Mouse (Mus musculus): Measurements from ENCODE around the gene Tubgcp6.

Gene Tubgcp6

GRCm38 (mm10) chr15:89103921-89104320 is 19.0 kb downstream of the Tubgcp6 start:
- DNase-seq (ENCODE audit: low read depth, low spot score): no peak

- DNase-seq (ENCODE audit: low read depth, low spot score): no peak
Observed at GRCm38 (mm10) chr15:89102646-89103045, 20.3 kb downstream of the Tubgcp6 start.

- no peak for DNase-seq (ENCODE audit: low read depth, low spot score)
Observed at GRCm38 (mm10) chr15:89100823-89101222, 22.1 kb downstream of the Tubgcp6 start.

GRCm38 (mm10) chr15:89098616-89099015 is 24.3 kb downstream of the Tubgcp6 start:
- DNase-seq (ENCODE audit: low read depth, low spot score): no peak

GRCm38 (mm10) chr15:89097450-89097849 is 25.5 kb downstream of the Tubgcp6 start:
- DNase-seq (ENCODE audit: low read depth, low spot score): no peak

- DNase-seq (ENCODE audit: low read depth, low spot score): no peak
Observed at GRCm38 (mm10) chr15:89092181-89092580, 30.7 kb downstream of the Tubgcp6 start.

- no peak for DNase-seq (ENCODE audit: low read depth, low spot score)
Observed at GRCm38 (mm10) chr15:89090662-89091061, 32.2 kb downstream of the Tubgcp6 start.

- no peak for DNase-seq (ENCODE audit: low read depth, low spot score)
Observed at GRCm38 (mm10) chr15:89089248-89090051, 33.5 kb downstream of the Tubgcp6 start.

GRCm38 (mm10) chr15:89088607-89089247 is 34.2 kb downstream of the Tubgcp6 start, which contains the start of gene Selenoo:
Gene Selenoo, plus strand, starts transcription at chr15:89089084.
- DNase-seq (ENCODE audit: low read depth, low spot score): peak; percentile 62

- DNase-seq (ENCODE audit: low read depth, low spot score): no peak
Observed at GRCm38 (mm10) chr15:89084826-89085225, 38.1 kb downstream of the Tubgcp6 start.

- DNase-seq (ENCODE audit: low read depth, low spot score): no peak
Observed at GRCm38 (mm10) chr15:89083906-89084305, 39.0 kb downstream of the Tubgcp6 start.

- no peak for DNase-seq (ENCODE audit: low read depth, low spot score)
Observed at GRCm38 (mm10) chr15:89078208-89078836, 44.6 kb downstream of the Tubgcp6 start.

- no peak for DNase-seq (ENCODE audit: low read depth, low spot score)
Observed at GRCm38 (mm10) chr15:89076156-89076731, 46.7 kb downstream of the Tubgcp6 start.

- peak; percentile 67 for DNase-seq (ENCODE audit: low read depth, low spot score)
Observed at GRCm38 (mm10) chr15:89075478-89076147, 47.3 kb downstream of the Tubgcp6 start.

- no peak for DNase-seq (ENCODE audit: low read depth, low spot score)
Observed at GRCm38 (mm10) chr15:89074613-89075477, 48.1 kb downstream of the Tubgcp6 start, which contains the start of gene Trabd. Gene Trabd, plus strand, starts transcription at chr15:89075124.

- DNase-seq (ENCODE audit: low read depth, low spot score): no peak
Observed at GRCm38 (mm10) chr15:89073993-89074603, 48.8 kb downstream of the Tubgcp6 start.

- DNase-seq (ENCODE audit: low read depth, low spot score): no peak
Observed at GRCm38 (mm10) chr15:89070606-89071005, 52.3 kb downstream of the Tubgcp6 start.

- no peak for DNase-seq (ENCODE audit: low read depth, low spot score)
Observed at GRCm38 (mm10) chr15:89069336-89069840, 53.5 kb downstream of the Tubgcp6 start.

- peak; percentile 22 for DNase-seq (ENCODE audit: low read depth, low spot score)
Observed at GRCm38 (mm10) chr15:89068226-89068625, 54.7 kb downstream of the Tubgcp6 start.

GRCm38 (mm10) chr15:89067609-89068008 is 55.3 kb downstream of the Tubgcp6 start:
- DNase-seq (ENCODE audit: low read depth, low spot score): no peak

Measured in ES-CJ7 (cell line).